Mouse (Mus musculus) ES-Bruce4 (cell line): ENCODE results near the gene Cmc4.

Source experiments
- CTCF ChIP-seq: IDR thresholded peaks from one replicate; pipeline ENCODE4 v1.8.1; 2011; ENCODE audit warnings: low read depth, low read length
- EP300 ChIP-seq: IDR thresholded peaks from 2 replicates; pipeline ENCODE4 v1.6.1; 2011; ENCODE audit warnings: low read depth, low read length; ENCODE audit not compliant: insufficient read depth
- POLR2A ChIP-seq: IDR thresholded peaks from one replicate; pipeline ENCODE4 v1.8.1; 2011; ENCODE audit warnings: low read length; ENCODE audit not compliant: insufficient read depth

- TF ChIP-seq POLR2A: no peak
- TF ChIP-seq EP300: no peak
- TF ChIP-seq CTCF: no peak
Measured at GRCm38 (mm10) chrX:75454597-75454996, 38.2 kb upstream of the Cmc4 start.
